Mouse (Mus musculus): Measurements from ENCODE around the gene Khdc1b. TPM values are rescaled to one million over a fixed set of nuclear protein-coding genes. Genes with fewer than 3 reads are reported as not detected.

Khdc1b gene
- not detected in 2 replicates for polyA plus RNA-seq (2015; fragmentation: Nextera tagmentation; extraction: Ambion mirVana)

GRCm38 (mm10) chr1:21383256-21383655, at the start of gene Khdc1b:
Gene Khdc1b (plus strand): TSS chr1:21383556.

DNA sequence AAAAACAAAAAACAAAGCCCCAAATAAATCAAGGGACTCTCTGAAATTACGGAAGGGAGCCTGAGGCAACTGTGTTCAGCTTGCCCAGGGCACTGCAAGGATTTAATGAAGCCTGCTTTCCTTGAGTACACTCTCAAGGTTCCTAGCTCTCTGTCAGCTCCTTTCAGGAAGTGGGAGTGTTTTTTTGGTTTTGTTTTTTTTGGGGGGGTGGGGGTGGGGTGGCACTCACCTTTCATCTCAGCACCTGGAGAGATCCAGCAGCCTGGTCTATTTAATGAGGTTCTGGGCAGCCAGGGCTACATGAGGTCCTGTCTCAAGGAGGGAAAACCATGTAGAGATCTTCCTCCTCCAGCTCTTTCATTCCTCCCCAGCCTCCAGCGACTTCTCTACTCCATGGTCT, 34.0 kb upstream of the Khdc1b start, which contains the start of gene Khdc1a:
TSS of gene Khdc1a (plus strand) at position 301 of the 400 bp plus-strand sequence.

GRCm38 (mm10) chr1:21368031-21368430, 15.3 kb upstream of the Khdc1b start, which contains the start of gene Khdc1c:
Gene Khdc1c (plus strand): TSS chr1:21368331.

Other genes starting within 250 kb of the Khdc1b start
- gene Tmem14a, start 165.0 kb upstream of the Khdc1b start, polyA plus RNA-seq (2015; fragmentation: Nextera tagmentation; extraction: Ambion mirVana) = 3.2 and 3.3 TPM in 2 replicates
- 1.0 and 1.1 TPM in 2 replicates for gene Gsta3, start 143.0 kb upstream of the Khdc1b start, polyA plus RNA-seq (2015; fragmentation: Nextera tagmentation; extraction: Ambion mirVana)
- gene Khdc1a, start 33.9 kb upstream of the Khdc1b start, polyA plus RNA-seq (2015; fragmentation: Nextera tagmentation; extraction: Ambion mirVana) = not detected in 2 replicates
- 0.06 and 0.11 TPM in 2 replicates for gene Khdc1c, start 15.2 kb upstream of the Khdc1b start, polyA plus RNA-seq (2015; fragmentation: Nextera tagmentation; extraction: Ambion mirVana)